Mouse (Mus musculus) heart, embryonic 15.5 days (tissue): ENCODE results near the gene Tmem259. TPM values are rescaled to one million over a fixed set of nuclear protein-coding genes. Genes with fewer than 3 reads are reported as not detected.
A peak's percentile ranks its signal among the peaks of the same experiment; 100 is the strongest.

Source experiments
- ATAC-seq: fragments of 200-750 bp; cut with Nextera tagmentation; replicated peaks from 2 replicates; pipeline ENCODE4 v1.8.0; 2017; ENCODE audit warnings: low read depth, moderate TSS enrichment; ENCODE audit not compliant: insufficient number of reproducible peaks, insufficient read depth, low FRiP score
- H3K27ac ChIP-seq: fragments of 300-500 bp; sonication (generic); 2 replicates; pipeline ENCODE4 v1.5.1; 2015; ENCODE audit warnings: mild to moderate bottlenecking, inconsistent platforms
- H3K27me3 ChIP-seq: fragments of 300-500 bp; sonication (generic); 2 replicates; pipeline ENCODE4 v1.6.1; 2015; ENCODE audit warnings: inconsistent platforms
- H3K36me3 ChIP-seq: fragments of 300-500 bp; sonication (generic); 2 replicates; pipeline ENCODE4 v1.6.1; 2015; ENCODE audit warnings: mild to moderate bottlenecking, inconsistent platforms
- H3K4me1 ChIP-seq: fragments of 300-500 bp; sonication (generic); replicated peaks from 2 replicates; pipeline ENCODE4 v1.6.1; 2015; ENCODE audit warnings: inconsistent platforms
- H3K4me2 ChIP-seq: fragments of 300-500 bp; sonication (generic); 2 replicates; pipeline ENCODE4 v1.6.1; 2015; ENCODE audit warnings: inconsistent platforms, mild to moderate bottlenecking, moderate library complexity
- H3K4me3 ChIP-seq: fragments of 300-500 bp; sonication (generic); 2 replicates; pipeline ENCODE4 v1.5.1; 2015; ENCODE audit warnings: mild to moderate bottlenecking, inconsistent platforms
- H3K9ac ChIP-seq: fragments of 300-500 bp; sonication (generic); 2 replicates; pipeline ENCODE4 v1.6.1; 2015; ENCODE audit warnings: mild to moderate bottlenecking, inconsistent platforms
- H3K9me3 ChIP-seq: fragments of 300-500 bp; sonication (generic); replicated peaks from 2 replicates; pipeline ENCODE4 v1.6.1; 2016; ENCODE audit warnings: inconsistent platforms
- WGBS: fragments of 180-500 bp; shearing (Covaris S2); methylation state at CpG from one replicate; pipeline ENCODE4 v1.1.7; 2015; ENCODE audit warnings: mixed read lengths; 5-methylcytosine and 5-hydroxymethylcytosine counted together
- polyA plus RNA-seq: library from polyadenylated mRNA; unstranded; fragments of >200 nt; fragmentation: Nextera tagmentation; extraction: Ambion mirVana; gene quantifications from 2 replicates; pipeline ENCODE4 v1.2.1, GENCODE M21; 2015

Gene Tmem259
- polyA plus RNA-seq, 1 experiment from 2014 or later = 16.2 TPM

GRCm38 (mm10) chr10:80015583-80015982 is 31.5 kb upstream of the Tmem259 start:
- H3K4me1 ChIP-seq = peaks cover 29% of the 10 kb centered on the region
- no peak overlapping the region for H3K4me2 ChIP-seq
- no peak overlapping the region for H3K27ac ChIP-seq
- H3K27me3 ChIP-seq = peaks cover 39% of the 10 kb centered on the region
- no peak for ATAC-seq
- H3K9ac ChIP-seq = no peak overlapping the region
- 0 out of 2 replicates have a peak, but pooled peaks cover 8% of the 10 kb centered on the region for H3K9me3 ChIP-seq
- no peak overlapping the region for H3K4me3 ChIP-seq
- WGBS = 67% methylated on average over 10 of the region's 10 CpGs
- H3K36me3 ChIP-seq = peaks cover 12% of the 10 kb centered on the region

GRCm38 (mm10) chr10:80014484-80015290 is 30.6 kb upstream of the Tmem259 start:
- H3K4me3 ChIP-seq = no peak overlapping the region
- H3K9ac ChIP-seq = no peak overlapping the region
- 0 out of 2 replicates have a peak, but pooled peaks cover 8% of the 10 kb centered on the region for H3K9me3 ChIP-seq
- no peak overlapping the region for H3K27ac ChIP-seq
- no peak overlapping the region for H3K4me2 ChIP-seq
- peaks cover 39% of the 10 kb centered on the region for H3K27me3 ChIP-seq
- H3K4me1 ChIP-seq = peaks cover 21% of the 10 kb centered on the region
- 30% methylated on average over 28 of the region's 28 CpGs for WGBS
- H3K36me3 ChIP-seq = peaks cover 21% of the 10 kb centered on the region
- ATAC-seq = no peak

GRCm38 (mm10) chr10:80013609-80014008 is 29.5 kb upstream of the Tmem259 start:
- peaks cover 10% of the 10 kb centered on the region for H3K4me1 ChIP-seq
- no peak for ATAC-seq
- 48% methylated on average over 25 of the region's 25 CpGs for WGBS
- peaks cover 29% of the 10 kb centered on the region for H3K36me3 ChIP-seq
- H3K9ac ChIP-seq = no peak overlapping the region
- 0 out of 2 replicates have a peak, but pooled peaks cover 8% of the 10 kb centered on the region for H3K9me3 ChIP-seq
- no peak overlapping the region for H3K4me2 ChIP-seq
- H3K27ac ChIP-seq = no peak overlapping the region
- H3K27me3 ChIP-seq = peaks cover 39% of the 10 kb centered on the region
- H3K4me3 ChIP-seq = no peak overlapping the region

DNA sequence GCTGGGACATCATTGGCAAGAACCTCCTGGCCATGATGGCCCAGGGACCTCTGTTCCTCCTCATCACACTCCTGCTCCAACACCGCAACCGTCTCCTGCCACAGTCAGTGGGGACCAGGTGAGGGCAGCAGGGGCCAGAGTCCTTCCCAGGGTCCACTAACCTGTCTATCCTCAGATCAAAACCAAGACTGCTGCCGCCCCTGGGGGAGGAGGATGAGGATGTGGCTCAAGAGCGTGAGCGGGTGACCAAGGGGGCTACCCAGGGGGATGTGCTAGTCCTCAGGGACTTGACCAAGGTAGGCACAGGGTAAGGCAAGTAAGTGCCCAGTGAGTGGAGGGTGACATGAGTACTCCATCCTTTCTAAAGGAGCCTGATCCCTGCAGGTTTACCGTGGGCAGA is 27.6 kb upstream of the Tmem259 start:
- no peak for ATAC-seq
- H3K9me3 ChIP-seq = 0 out of 2 replicates have a peak, but pooled peaks cover 8% of the 10 kb centered on the region
- H3K4me3 ChIP-seq = no peak overlapping the region
- H3K4me1 ChIP-seq = peaks cover 9% of the 10 kb centered on the region
- H3K27me3 ChIP-seq = peaks cover 36% of the 10 kb centered on the region
- peaks cover 29% of the 10 kb centered on the region for H3K36me3 ChIP-seq
- H3K4me2 ChIP-seq = no peak overlapping the region
- 86% methylated on average over 6 of the region's 6 CpGs for WGBS
- H3K27ac ChIP-seq = no peak overlapping the region
- H3K9ac ChIP-seq = no peak overlapping the region

DNA sequence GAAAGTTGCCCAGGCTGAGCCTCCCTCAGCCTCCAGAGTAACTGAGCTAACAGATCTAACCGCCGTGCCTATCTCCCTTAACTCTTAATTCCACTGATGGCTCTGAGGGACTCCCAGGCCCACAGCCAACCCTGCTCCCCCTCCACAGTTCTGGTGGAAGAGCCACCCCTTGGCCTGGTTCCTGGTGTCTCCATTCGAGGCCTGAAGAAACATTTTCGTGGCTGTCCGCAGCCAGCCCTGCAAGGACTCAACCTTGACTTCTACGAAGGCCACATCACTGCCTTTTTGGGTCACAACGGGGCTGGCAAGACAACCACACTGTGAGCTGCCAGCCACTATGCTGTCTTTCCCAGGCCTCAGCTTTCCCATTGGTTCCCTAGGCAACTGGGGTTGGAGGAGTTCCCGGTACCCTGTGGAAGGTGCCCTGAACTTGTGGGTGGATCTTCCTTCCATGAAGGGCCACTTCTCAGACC is 20.1 kb upstream of the Tmem259 start:
- Histone ChIP-seq H3K36me3 (0 out of 2 replicates have a peak, but pooled peaks cover 4% of the 10 kb centered on the region), H3K4me3 (no peak overlapping the region), H3K27ac (no peak overlapping the region), H3K9ac (no peak overlapping the region), H3K4me2 (no peak overlapping the region), H3K27me3 (peaks cover 15% of the 10 kb centered on the region), H3K9me3 (no peaks in the 10 kb centered on the region), H3K4me1 (peaks cover 11% of the 10 kb centered on the region)
- no peak for ATAC-seq
- WGBS = 74% methylated on average over 8 of the region's 8 CpGs

DNA sequence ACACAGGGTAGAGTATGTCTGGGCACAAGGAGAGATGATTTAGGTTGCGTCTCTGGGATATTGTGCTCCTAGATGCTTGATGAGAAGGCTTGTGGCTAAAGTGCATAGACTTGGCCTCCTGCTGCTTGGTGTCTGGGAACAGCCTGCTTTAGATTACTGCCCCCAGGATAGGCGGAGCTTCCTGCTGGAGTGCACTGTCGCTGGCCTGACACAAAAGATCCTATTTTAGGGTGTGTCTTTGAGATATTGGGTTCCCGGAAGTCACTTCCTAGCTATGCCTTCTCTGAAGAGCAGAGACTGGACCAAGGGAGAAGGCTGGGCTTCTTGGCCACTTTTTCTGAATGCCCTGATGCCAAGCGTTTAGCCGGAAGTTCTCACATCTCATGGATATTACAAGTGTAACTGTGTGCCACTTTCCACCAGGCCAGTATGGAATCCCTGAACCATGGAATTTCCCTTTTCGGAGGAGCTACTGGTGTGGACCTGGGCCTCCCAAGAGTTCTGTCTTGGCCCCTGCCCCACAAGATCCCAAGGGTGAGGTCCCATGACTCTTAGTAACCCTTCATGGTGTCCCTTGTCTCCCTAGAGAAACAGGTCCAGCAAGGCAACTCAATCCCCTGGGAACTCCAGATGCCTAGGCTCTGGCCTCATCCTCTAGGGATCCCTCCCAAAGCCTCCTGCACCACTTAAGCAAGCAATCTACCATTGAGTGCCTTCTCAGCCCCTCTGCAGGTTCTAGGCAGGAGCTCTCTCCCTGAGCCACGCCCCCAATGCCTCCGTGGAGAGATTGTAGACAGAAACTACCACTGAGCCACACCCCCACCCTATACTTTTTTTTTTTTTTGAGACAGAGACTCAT is 19.5 kb upstream of the Tmem259 start:
- peaks cover 15% of the 10 kb centered on the region for H3K27me3 ChIP-seq
- no peak for ATAC-seq
- 55% methylated on average over 9 of the region's 9 CpGs for WGBS

GRCm38 (mm10) chr10:80002829-80003228 is 18.7 kb upstream of the Tmem259 start:
- no peak for ATAC-seq
- no peak overlapping the region for H3K9ac ChIP-seq
- H3K4me1 ChIP-seq = peaks cover 18% of the 10 kb centered on the region
- no peak overlapping the region for H3K4me3 ChIP-seq
- H3K4me2 ChIP-seq = no peak overlapping the region
- H3K36me3 ChIP-seq = no peaks in the 10 kb centered on the region
- WGBS = 30% methylated on average over 21 of the region's 21 CpGs
- no peak overlapping the region for H3K27ac ChIP-seq
- H3K27me3 ChIP-seq = peaks cover 15% of the 10 kb centered on the region
- no peaks in the 10 kb centered on the region for H3K9me3 ChIP-seq

More for the DNA sequence above, 19.5 kb upstream of the Tmem259 start:
- Histone ChIP-seq H3K9ac (no peak overlapping the region), H3K4me2 (no peak overlapping the region), H3K9me3 (no peaks in the 10 kb centered on the region), H3K4me3 (no peak overlapping the region), H3K27ac (no peak overlapping the region), H3K4me1 (peaks cover 11% of the 10 kb centered on the region), H3K36me3 (no peaks in the 10 kb centered on the region)

DNA sequence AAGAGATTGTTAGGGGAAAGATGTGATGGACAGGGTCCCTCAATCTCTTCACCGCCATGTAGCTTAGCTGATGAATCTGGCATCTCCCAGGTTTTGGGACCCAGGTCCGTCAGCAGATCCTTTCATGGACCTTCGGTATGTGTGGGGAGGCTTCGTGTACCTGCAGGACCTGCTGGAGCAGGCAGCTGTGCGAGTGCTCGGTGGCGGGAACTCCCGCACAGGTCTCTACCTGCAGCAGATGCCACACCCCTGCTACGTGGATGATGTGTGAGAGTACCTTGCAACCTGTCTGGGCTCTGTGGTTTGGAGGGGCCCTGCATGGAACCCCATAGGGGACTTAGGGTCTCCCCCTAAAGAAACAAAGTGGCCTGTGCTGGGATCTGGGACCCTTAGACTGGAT is 17.8 kb upstream of the Tmem259 start:
- no peak overlapping the region for H3K27ac ChIP-seq
- peaks cover 27% of the 10 kb centered on the region for H3K4me1 ChIP-seq
- WGBS = 82% methylated on average over 9 of the region's 9 CpGs
- H3K4me2 ChIP-seq = no peak overlapping the region
- no peak for ATAC-seq
- no peak overlapping the region for H3K4me3 ChIP-seq
- H3K9ac ChIP-seq = no peak overlapping the region
- no peaks in the 10 kb centered on the region for H3K36me3 ChIP-seq
- H3K27me3 ChIP-seq = peaks cover 15% of the 10 kb centered on the region
- no peaks in the 10 kb centered on the region for H3K9me3 ChIP-seq

- H3K4me2 ChIP-seq = peak overlapping the region; percentile 82
- H3K4me1 ChIP-seq = peaks cover 33% of the 10 kb centered on the region
- peak overlapping the region; percentile 42; the same call in 1 of the 2 replicates for H3K27ac ChIP-seq
- peaks cover 30% of the 10 kb centered on the region for H3K36me3 ChIP-seq
- peaks cover 10% of the 10 kb centered on the region for H3K27me3 ChIP-seq
- peak overlapping the region; percentile 59 for H3K4me3 ChIP-seq
- ATAC-seq = no peak; the same call in 1 of the 2 replicates
- 9% methylated on average over 15 of the region's 15 CpGs for WGBS
- H3K9me3 ChIP-seq = no peaks in the 10 kb centered on the region
- H3K9ac ChIP-seq = no peak overlapping the region
These were observed 13.7 kb upstream of the Tmem259 start for GRCm38 (mm10) chr10:79997819-79998218.

GRCm38 (mm10) chr10:79997034-79997760 is 13.1 kb upstream of the Tmem259 start:
- H3K36me3 ChIP-seq = peaks cover 36% of the 10 kb centered on the region
- no peak; the same call in 1 of the 2 replicates for ATAC-seq

More at GRCm38 (mm10) chr10:79997034-79997760, 13.1 kb upstream of the Tmem259 start:
- under 1% methylated on average over 35 of the region's 35 CpGs for WGBS
- H3K4me3 ChIP-seq = peak overlapping the region; percentile 59
- H3K4me2 ChIP-seq = peak overlapping the region; percentile 82
- no peaks in the 10 kb centered on the region for H3K9me3 ChIP-seq
- H3K27ac ChIP-seq = peak overlapping the region; percentile 69
- H3K4me1 ChIP-seq = peaks cover 29% of the 10 kb centered on the region
- H3K9ac ChIP-seq = peak overlapping the region; percentile 54
- H3K27me3 ChIP-seq = peaks cover 9% of the 10 kb centered on the region
